Mouse (Mus musculus): ENCODE measurements at regions not wholly inside any gene's neighbourhood (a gene's known extent, or its start where the extent isn't known, plus 50 kb on each side); places are given as distances from the start of the nearest gene placed in this dataset.

DNA sequence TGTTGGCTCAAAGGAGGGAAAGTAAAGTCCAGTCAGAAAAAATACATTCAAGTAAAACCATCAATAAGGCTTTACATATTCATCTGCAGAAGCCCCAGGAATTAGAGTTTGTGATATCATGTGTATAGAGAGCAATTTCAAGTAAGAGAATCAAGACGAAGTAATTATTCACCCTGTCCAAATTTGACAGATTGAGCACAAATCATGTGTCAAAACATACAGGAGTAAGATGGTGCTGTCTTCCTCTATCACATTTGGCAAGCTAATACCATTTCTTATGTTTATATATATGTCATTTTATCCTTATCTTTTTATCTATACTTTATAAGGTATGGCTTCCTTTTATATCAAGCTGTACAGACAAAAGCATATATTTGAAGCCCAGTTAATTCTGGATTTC lies 825.2 kb downstream of the Galc start:
- Histone ChIP-seq H3K27me3 (ENCODE audit: control insufficient read depth, insufficient read depth, low read length) (no peaks in the 10 kb centered on the region), H3K4me3 (no peak overlapping the region), H3K79me2 (replicated peaks; ENCODE audit: control insufficient read depth, insufficient read depth, low read length) (no peaks in the 10 kb centered on the region), H3K9ac (ENCODE audit: low read depth, low read length) (no peak overlapping the region), H3K4me1 (ENCODE audit: control insufficient read depth, insufficient read depth, low read length) (no peaks in the 10 kb centered on the region), H3K27ac (no peak overlapping the region), H3K36me3 (ENCODE audit: control insufficient read depth, insufficient read depth, low read length) (no peaks in the 10 kb centered on the region)
- TF ChIP-seq CTCF (IDR thresholded peaks at IDR 0.05) (no peak), POLR2A (IDR thresholded peaks at IDR 0.05; ENCODE audit: insufficient read depth, low read depth, low read length) (no peak), EP300 (IDR thresholded peaks at IDR 0.05; ENCODE audit: insufficient read depth, low read depth, low read length) (no peak)
- 72% methylated on average over 1 of the region's 1 CpGs for WGBS
- DNase-seq: no peak
- intact Hi-C loops (cut with DNase I): no loop called here

DNA sequence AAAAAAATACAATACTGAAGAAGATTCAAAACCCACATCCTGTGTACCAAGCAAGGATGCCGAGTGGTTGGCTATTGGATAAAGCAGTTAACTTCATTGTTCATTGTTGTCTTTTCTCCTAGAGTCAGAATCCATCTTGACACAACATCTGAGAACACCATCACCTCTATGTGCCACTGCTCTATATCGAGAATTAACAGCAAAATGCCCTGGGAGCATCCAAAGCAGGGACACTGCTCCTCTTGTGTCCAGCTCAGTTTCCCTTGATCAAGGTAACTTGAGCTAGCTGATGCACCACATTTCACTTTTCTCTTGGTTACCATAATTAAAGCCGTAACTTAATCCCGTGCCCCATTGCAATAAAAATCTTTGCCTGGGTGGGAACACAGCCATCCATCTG lies 826.6 kb downstream of the Galc start:
- H3K4me3 ChIP-seq: no peak overlapping the region
- DNase-seq: no peak
- no peaks in the 10 kb centered on the region for H3K27me3 ChIP-seq (ENCODE audit: control insufficient read depth, insufficient read depth, low read length)
- no peak overlapping the region for H3K27ac ChIP-seq
- H3K9ac ChIP-seq (ENCODE audit: low read depth, low read length): no peak overlapping the region
- H3K4me1 ChIP-seq (ENCODE audit: control insufficient read depth, insufficient read depth, low read length): no peaks in the 10 kb centered on the region
- intact Hi-C loops (cut with DNase I): no loop called here
- WGBS: 78% methylated on average over 4 of the region's 4 CpGs
- H3K79me2 ChIP-seq (replicated peaks; ENCODE audit: control insufficient read depth, insufficient read depth, low read length): no peaks in the 10 kb centered on the region
- no peak for TF ChIP-seq POLR2A (IDR thresholded peaks at IDR 0.05; ENCODE audit: insufficient read depth, low read depth, low read length)
- no peak for TF ChIP-seq EP300 (IDR thresholded peaks at IDR 0.05; ENCODE audit: insufficient read depth, low read depth, low read length)
- TF ChIP-seq CTCF (IDR thresholded peaks at IDR 0.05): no peak
- no peaks in the 10 kb centered on the region for H3K36me3 ChIP-seq (ENCODE audit: control insufficient read depth, insufficient read depth, low read length)

DNA sequence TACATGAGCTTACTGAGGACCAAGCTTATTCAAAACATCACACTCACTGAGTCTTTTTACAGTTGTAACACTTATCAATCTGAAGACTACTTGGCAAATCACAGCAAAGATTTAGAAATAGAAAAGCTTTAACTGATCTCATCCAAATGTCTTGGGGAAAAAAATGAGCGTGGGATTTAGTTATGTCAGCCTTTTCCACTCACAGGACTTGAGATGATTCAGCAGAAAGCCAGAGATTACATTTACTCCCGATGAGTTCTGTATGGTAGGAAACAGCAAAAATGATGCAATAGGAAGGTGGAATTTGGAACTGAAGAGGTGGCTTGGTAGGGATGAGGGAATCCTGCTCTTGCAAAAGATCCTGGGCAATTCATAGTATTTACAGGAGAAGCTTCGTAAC lies 831.0 kb downstream of the Galc start:
- intact Hi-C loops (cut with DNase I): no loop called here
- WGBS: 70% methylated on average over 3 of the region's 3 CpGs
- H3K9ac ChIP-seq (ENCODE audit: low read depth, low read length): no peak overlapping the region
- no peak overlapping the region for H3K4me3 ChIP-seq
- no peak overlapping the region for H3K27ac ChIP-seq
- no peaks in the 10 kb centered on the region for H3K27me3 ChIP-seq (ENCODE audit: control insufficient read depth, insufficient read depth, low read length)
- no peaks in the 10 kb centered on the region for H3K36me3 ChIP-seq (ENCODE audit: control insufficient read depth, insufficient read depth, low read length)
- no peak for DNase-seq
- H3K4me1 ChIP-seq (ENCODE audit: control insufficient read depth, insufficient read depth, low read length): no peaks in the 10 kb centered on the region
- TF ChIP-seq EP300 (IDR thresholded peaks at IDR 0.05; ENCODE audit: insufficient read depth, low read depth, low read length) (no peak), POLR2A (IDR thresholded peaks at IDR 0.05; ENCODE audit: insufficient read depth, low read depth, low read length) (no peak), CTCF (IDR thresholded peaks at IDR 0.05) (no peak)
- H3K79me2 ChIP-seq (replicated peaks; ENCODE audit: control insufficient read depth, insufficient read depth, low read length): no peaks in the 10 kb centered on the region

DNA sequence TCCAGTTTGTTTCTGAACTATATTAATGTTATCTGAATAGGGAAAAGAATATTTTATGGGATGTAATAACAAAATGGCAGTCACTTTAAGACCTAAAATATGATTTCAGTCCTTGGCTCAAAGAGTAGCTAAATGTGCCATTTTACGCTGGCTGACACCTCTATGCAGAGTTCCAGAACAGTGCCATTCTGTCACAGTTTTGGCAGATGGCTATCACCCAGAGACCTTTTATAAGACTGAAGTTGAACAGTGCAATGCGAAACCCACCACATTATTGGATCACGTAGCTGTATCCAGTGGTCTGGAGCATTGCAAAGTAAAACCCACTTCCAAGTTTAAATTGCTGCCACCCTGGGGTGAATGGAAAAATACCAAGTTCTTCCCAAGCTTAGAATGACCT lies 834.5 kb downstream of the Galc start:
- Histone ChIP-seq H3K9ac (ENCODE audit: low read depth, low read length) (no peak overlapping the region), H3K4me1 (ENCODE audit: control insufficient read depth, insufficient read depth, low read length) (no peaks in the 10 kb centered on the region), H3K36me3 (ENCODE audit: control insufficient read depth, insufficient read depth, low read length) (no peaks in the 10 kb centered on the region), H3K79me2 (replicated peaks; ENCODE audit: control insufficient read depth, insufficient read depth, low read length) (no peaks in the 10 kb centered on the region), H3K27me3 (ENCODE audit: control insufficient read depth, insufficient read depth, low read length) (no peaks in the 10 kb centered on the region), H3K27ac (no peak overlapping the region), H3K4me3 (no peak overlapping the region)
- WGBS: 85% methylated on average over 3 of the region's 3 CpGs
- TF ChIP-seq POLR2A (IDR thresholded peaks at IDR 0.05; ENCODE audit: insufficient read depth, low read depth, low read length) (no peak), EP300 (IDR thresholded peaks at IDR 0.05; ENCODE audit: insufficient read depth, low read depth, low read length) (no peak), CTCF (IDR thresholded peaks at IDR 0.05) (no peak)
- DNase-seq: no peak
- intact Hi-C loops (cut with DNase I): no loop called here

DNA sequence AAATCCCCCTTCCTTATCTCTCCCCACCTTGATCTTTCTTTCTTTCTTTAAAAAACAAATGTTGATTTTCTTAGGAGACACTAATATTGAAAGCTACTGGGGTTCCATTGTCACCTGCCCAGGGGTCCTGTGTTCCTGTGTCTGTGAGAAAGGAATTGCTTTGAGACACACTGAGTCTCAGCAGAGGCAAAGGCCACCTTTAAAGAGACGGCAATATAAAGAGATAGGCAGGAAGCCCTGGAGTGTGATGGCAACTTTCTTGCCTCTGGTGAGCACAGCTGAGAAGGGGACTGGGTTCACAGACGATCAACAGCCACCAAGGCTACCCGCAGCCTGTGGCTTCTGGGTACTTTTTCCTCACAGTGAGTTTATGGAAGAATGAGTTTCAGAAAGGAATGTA lies 855.8 kb downstream of the Galc start:
- Histone ChIP-seq H3K4me3 (no peak overlapping the region), H3K79me2 (replicated peaks; ENCODE audit: control insufficient read depth, insufficient read depth, low read length) (no peaks in the 10 kb centered on the region), H3K27ac (no peak overlapping the region), H3K9ac (ENCODE audit: low read depth, low read length) (no peak overlapping the region), H3K36me3 (ENCODE audit: control insufficient read depth, insufficient read depth, low read length) (no peaks in the 10 kb centered on the region), H3K27me3 (ENCODE audit: control insufficient read depth, insufficient read depth, low read length) (no peaks in the 10 kb centered on the region), H3K4me1 (ENCODE audit: control insufficient read depth, insufficient read depth, low read length) (no peaks in the 10 kb centered on the region)
- intact Hi-C loops (cut with DNase I): no loop called here
- TF ChIP-seq EP300 (IDR thresholded peaks at IDR 0.05; ENCODE audit: insufficient read depth, low read depth, low read length): no peak
- TF ChIP-seq CTCF (IDR thresholded peaks at IDR 0.05): no peak
- TF ChIP-seq POLR2A (IDR thresholded peaks at IDR 0.05; ENCODE audit: insufficient read depth, low read depth, low read length): no peak
- no peak for DNase-seq
- 35% methylated on average over 3 of the region's 3 CpGs for WGBS

DNA sequence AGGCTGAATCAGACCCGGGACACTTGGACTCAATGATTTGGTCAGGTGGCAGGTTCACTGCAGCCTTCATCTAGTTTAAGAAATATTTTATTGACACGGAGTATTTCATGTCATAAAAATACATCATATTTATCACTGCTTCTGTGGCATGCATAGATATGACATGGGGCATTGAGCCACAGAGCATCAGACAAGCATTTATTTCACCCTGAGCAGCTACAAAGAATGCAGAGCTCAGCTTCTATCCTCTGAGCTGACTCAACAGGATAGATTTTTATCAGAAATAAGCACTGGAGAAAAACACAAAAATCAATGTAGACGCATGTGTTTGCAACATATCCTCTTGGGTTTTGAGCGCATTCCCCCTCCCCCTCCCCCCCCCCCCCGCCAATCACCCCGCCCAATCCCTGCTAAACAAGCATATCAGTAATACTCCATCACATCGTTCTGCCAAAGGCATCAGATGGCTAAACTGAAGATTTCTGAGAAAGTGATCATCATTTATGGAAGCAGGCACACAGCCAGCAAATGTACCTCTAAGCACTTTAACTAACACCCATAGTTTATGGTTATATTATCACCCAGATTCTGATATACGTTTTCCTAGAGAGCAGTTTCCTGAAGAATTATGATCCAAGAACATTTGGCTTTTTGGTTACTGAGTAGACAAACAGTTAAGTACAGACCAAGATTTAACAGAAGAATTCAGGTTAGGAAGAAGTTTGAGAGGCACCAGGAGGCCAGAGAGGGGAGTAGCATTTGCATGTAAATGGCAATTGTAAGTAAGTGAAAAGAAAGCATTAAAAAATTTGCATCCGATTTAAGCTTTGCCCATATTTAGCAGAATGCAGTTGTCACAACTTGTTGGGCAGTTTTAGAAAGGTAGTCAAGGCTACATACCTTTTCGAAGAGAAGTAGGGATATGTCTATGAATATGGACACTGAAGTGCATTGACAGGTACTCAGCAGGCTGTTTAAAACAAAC lies 856.6 kb downstream of the Galc start:
- Histone ChIP-seq H3K4me3 (no peak overlapping the region), H3K9ac (ENCODE audit: low read depth, low read length) (no peak overlapping the region), H3K4me1 (ENCODE audit: control insufficient read depth, insufficient read depth, low read length) (no peaks in the 10 kb centered on the region), H3K79me2 (replicated peaks; ENCODE audit: control insufficient read depth, insufficient read depth, low read length) (no peaks in the 10 kb centered on the region), H3K27me3 (ENCODE audit: control insufficient read depth, insufficient read depth, low read length) (no peaks in the 10 kb centered on the region), H3K27ac (no peak overlapping the region), H3K36me3 (ENCODE audit: control insufficient read depth, insufficient read depth, low read length) (no peaks in the 10 kb centered on the region)
- TF ChIP-seq POLR2A (IDR thresholded peaks at IDR 0.05; ENCODE audit: insufficient read depth, low read depth, low read length): no peak
- no peak for TF ChIP-seq CTCF (IDR thresholded peaks at IDR 0.05)
- no peak for TF ChIP-seq EP300 (IDR thresholded peaks at IDR 0.05; ENCODE audit: insufficient read depth, low read depth, low read length)
- no peak for DNase-seq
- WGBS: 25% methylated on average over 10 of the region's 10 CpGs
- intact Hi-C loops (cut with DNase I): no loop called here
